Mouse (Mus musculus) limb, embryonic 12.5 days (tissue): ENCODE data around the gene Aspdh. TPM values are rescaled to one million over a fixed set of nuclear protein-coding genes. Genes with fewer than 3 reads are reported as not detected.

Experiments
- ATAC-seq: fragments of 200-750 bp; cut with Nextera tagmentation; 2 replicates; pipeline ENCODE4 v1.8.0; 2017; ENCODE audit warnings: low read depth, moderate TSS enrichment; ENCODE audit not compliant: insufficient number of reproducible peaks, insufficient read depth, low FRiP score, low TSS enrichment
- H3K27ac ChIP-seq: fragments of 300-500 bp; sonication (generic); 2 replicates; pipeline ENCODE4 v1.5.1; 2016; ENCODE audit warnings: mild to moderate bottlenecking, moderate library complexity
- H3K27me3 ChIP-seq: fragments of 300-500 bp; sonication (generic); 2 replicates; pipeline ENCODE4 v1.6.1; 2016; ENCODE audit warnings: mild to moderate bottlenecking, moderate library complexity
- H3K36me3 ChIP-seq: fragments of 300-500 bp; sonication (generic); 2 replicates; pipeline ENCODE4 v1.6.1; 2016; ENCODE audit warnings: mild to moderate bottlenecking, moderate library complexity
- H3K4me1 ChIP-seq: fragments of 300-500 bp; sonication (generic); replicated peaks from 2 replicates; pipeline ENCODE4 v1.6.1; 2016
- H3K4me2 ChIP-seq: fragments of 300-500 bp; sonication (generic); 2 replicates; pipeline ENCODE4 v1.6.1; 2016; ENCODE audit warnings: mild to moderate bottlenecking, moderate library complexity
- H3K4me3 ChIP-seq: fragments of 300-500 bp; sonication (generic); replicated peaks from 2 replicates; pipeline ENCODE4 v1.5.1; 2016; ENCODE audit warnings: mild to moderate bottlenecking
- H3K9ac ChIP-seq: fragments of 300-500 bp; sonication (generic); replicated peaks from 2 replicates; pipeline ENCODE4 v1.6.1; 2016; ENCODE audit warnings: mild to moderate bottlenecking, moderate library complexity
- H3K9me3 ChIP-seq: fragments of 300-500 bp; sonication (generic); 2 replicates; pipeline ENCODE4 v1.6.1; 2016; ENCODE audit warnings: mild to moderate bottlenecking, moderate library complexity
- WGBS: fragments of 180-500 bp; shearing (Covaris S2); methylation state at CpG from one replicate; pipeline ENCODE4 v1.1.7; 2016; 5-methylcytosine and 5-hydroxymethylcytosine counted together
- polyA plus RNA-seq: library from polyadenylated mRNA; unstranded; fragments of >200 nt; fragmentation: Nextera tagmentation; extraction: Ambion mirVana; gene quantifications from 2 replicates; pipeline ENCODE4 v1.2.1, GENCODE M21; 2016

Gene Aspdh
- polyA plus RNA-seq = 0.56 TPM in 1 of 2 replicates, not detected in the other

DNA sequence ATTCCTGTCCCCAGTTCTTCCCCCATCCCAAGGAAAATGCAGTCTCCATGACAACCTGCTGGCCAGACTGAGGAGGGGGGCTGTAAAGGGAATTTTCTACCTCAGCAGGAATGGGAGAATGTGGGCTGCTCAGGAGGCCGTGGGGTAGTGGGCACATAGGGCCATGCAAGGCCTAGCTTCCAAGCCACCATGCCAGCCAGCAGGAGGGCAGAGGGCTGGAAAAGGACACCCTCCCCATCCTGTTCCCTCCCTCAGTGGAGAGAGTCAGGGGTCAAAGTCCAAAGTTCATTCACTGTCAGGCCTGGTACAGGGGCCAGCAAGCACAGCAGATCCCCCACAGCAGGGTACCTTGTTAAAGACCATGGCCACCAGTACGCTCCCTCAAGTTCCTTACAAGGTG is at the start of gene Aspdh:
Gene Aspdh (plus strand): TSS at position 281 of the 400 bp plus-strand sequence.
- whole genome bisulfite sequencing = 53% methylated on average over 2 of the region's 2 CpGs
- peaks cover 55% of the 10 kb centered on the region for H3K27me3 ChIP-seq
- no peak for ATAC-seq
- no peak within 1 kb of the TSS for H3K4me3 ChIP-seq
- no peaks in the 10 kb centered on the region for H3K9me3 ChIP-seq
- H3K4me2 ChIP-seq = no peak within 1 kb of the TSS
- no peak within 1 kb of the TSS; the same call in 1 of the 2 replicates for H3K9ac ChIP-seq
- H3K4me1 ChIP-seq = peaks cover 26% of the 10 kb centered on the region
- no peak within 1 kb of the TSS for H3K27ac ChIP-seq
- no peaks in the 10 kb centered on the region for H3K36me3 ChIP-seq

DNA sequence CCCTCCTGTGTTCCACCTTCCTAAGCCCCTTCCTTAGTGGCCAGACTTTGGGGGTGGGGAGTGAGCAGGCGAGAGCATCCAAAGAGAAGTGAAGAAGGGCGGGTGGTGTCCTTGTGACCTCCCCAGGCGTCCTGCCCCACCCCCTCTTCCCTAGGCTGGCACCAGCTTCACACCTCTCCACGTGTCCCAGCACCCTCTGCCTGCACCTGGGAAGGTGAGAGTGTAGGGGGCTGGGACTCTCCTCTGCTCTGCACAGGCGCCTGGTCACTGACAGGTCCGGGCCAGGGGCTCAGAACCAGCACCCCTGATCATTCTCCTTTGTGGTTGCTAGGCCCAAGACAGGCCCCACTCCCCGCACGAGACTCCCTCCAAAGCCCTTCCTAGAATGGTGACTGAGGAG is 37.5 kb upstream of the Aspdh start:
- H3K27ac ChIP-seq = no peak overlapping the region
- peak overlapping the region; percentile 82 for H3K4me2 ChIP-seq
- H3K9me3 ChIP-seq = no peaks in the 10 kb centered on the region
- peaks cover 24% of the 10 kb centered on the region for H3K4me1 ChIP-seq
- H3K36me3 ChIP-seq = no peaks in the 10 kb centered on the region
- no peak for ATAC-seq
- H3K27me3 ChIP-seq = peaks cover 74% of the 10 kb centered on the region
- H3K4me3 ChIP-seq = peak overlapping the region; percentile 65
- H3K9ac ChIP-seq = peak overlapping the region; percentile 59; the same call in 1 of the 2 replicates
- 13% methylated on average over 7 of the region's 8 CpGs for WGBS

DNA sequence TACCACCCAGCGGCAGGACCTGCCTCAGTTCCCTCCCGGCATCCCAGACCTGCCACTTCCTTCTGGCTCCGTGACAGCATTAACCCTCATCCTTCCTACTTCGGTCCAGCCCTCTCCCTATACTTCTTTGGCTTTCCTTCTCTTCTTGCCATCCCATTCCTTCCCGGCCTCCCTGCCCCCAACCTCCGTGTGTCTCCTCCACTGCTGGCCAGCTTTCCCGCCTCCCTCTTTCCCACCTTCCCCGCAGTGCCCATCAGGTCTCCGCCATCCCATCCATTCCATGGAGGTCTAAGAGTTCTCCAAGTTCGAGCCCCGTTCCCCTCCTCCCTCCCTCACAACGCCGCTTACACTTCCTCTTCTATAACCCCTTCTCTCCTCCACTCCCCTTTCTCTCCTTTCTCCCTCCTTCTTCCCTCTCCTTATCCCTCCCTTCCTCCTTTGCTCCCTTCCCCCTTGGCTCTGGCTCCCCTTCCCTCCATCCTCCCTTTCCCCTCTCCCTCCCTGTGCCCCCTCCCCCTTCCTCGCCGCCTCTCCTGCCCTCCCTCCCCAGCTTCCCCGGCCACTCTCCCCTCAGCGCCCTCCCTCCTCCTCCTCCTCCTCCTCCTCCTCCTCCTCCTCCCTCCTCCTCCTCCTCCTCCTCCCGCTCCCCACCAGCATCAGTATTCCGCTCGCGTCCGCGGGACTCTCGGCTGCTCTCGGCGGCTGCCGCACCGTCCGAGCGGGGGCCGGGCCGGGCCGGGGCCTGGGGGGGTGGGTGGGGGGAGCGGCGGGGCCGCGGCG is 36.8 kb upstream of the Aspdh start:
- Histone ChIP-seq H3K27ac (no peak overlapping the region), H3K9me3 (no peaks in the 10 kb centered on the region), H3K4me2 (peak overlapping the region; percentile 82), H3K36me3 (no peaks in the 10 kb centered on the region), H3K9ac (peak overlapping the region; percentile 59), H3K27me3 (peaks cover 78% of the 10 kb centered on the region), H3K4me3 (peak overlapping the region; percentile 65), H3K4me1 (peaks cover 24% of the 10 kb centered on the region)
- WGBS = 2% methylated on average over 17 of the region's 38 CpGs
- ATAC-seq = 0 out of 2 replicates have a peak, but pooled peaks have one; percentile 9

DNA sequence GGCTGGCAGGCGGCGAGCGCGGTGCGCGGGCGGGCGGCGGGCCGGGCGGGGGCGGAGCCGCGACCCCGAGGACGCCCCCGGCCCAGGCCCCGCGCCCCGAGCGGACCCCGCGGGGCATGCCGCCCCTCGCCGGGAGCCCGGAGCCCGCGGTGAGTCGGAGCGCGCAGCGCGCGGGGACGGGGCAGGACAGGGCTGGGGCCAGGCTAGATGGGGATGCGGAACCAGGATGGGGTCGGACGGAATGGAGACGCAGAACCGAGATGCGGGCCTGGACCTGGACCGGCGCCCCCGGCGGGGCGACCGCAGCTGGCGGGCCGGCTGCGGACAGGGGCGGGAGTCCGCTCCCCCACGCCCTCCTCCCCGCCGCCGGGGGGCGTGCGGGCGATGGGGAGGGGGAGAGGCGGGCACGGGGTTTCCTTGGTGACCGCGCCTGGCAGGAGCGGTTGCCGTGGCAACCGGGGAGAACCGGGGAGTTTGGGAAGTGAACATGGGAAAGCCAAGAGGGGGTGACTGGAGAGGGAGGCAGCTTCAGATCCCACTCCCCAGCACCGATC is 36.1 kb upstream of the Aspdh start, which contains the start of gene Lrrc4b:
Gene Lrrc4b (plus strand): TSS at position 51 of the 554 bp plus-strand sequence.
- Histone ChIP-seq H3K9me3 (no peaks in the 10 kb centered on the region), H3K36me3 (no peaks in the 10 kb centered on the region), H3K9ac (peak within 1 kb of the TSS; percentile 59), H3K4me1 (peaks cover 24% of the 10 kb centered on the region), H3K27me3 (peaks cover 84% of the 10 kb centered on the region), H3K4me2 (peak within 1 kb of the TSS; percentile 82), H3K27ac (peak within 1 kb of the TSS; percentile 23; the same call in 1 of the 2 replicates), H3K4me3 (peak within 1 kb of the TSS; percentile 65)
- peak; percentile 49; the same call in 1 of the 2 replicates for ATAC-seq
- under 1% methylated on average over 23 of the region's 69 CpGs for WGBS

DNA sequence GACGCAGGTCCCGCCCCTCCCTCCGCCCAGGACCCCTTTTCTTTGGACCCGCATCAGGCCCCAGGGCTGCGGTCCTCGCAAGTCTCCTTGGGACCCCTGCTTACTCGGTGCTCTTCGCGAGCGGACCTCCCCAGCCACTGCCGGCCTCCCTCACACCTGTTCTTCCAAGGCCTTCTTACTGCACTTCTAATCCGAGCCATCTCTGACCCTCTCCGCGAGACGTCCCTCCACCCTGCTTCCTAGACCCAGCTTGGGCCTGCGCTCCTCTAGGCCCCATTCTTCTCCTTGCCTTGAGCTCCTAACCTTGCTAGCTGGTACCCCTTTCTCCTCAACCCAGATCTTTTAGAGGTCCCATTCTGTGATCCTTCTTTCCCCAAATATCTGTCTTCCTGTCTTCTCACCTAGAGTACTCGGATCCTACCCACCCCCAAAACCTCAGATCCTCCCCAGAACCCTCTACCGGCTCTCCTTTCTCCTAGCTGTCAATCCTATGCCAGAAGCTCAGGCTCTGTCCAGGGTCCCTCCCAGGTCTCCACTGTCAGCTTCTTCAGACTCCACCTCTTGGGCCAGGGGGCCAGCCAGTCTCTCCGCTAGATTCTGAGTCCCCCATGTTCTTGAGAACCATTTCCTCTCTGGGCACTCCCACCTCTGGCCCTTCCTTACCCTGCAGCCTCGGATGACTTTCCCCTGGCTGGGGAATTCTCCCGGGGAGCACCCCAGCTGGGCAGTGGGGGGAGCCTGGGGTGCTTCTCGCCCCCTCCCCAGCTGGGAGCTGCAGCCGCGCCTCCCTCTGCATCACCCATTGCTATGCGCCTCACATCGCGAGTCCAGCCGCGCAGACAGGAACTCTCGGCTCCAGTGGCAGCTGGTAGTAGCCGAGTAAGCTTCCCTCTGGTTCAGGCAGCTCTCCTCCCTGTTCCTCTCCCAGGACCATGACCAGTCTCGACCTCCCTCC is 35.4 kb upstream of the Aspdh start:
- Histone ChIP-seq H3K36me3 (no peaks in the 10 kb centered on the region), H3K4me2 (peak overlapping the region; percentile 82), H3K27me3 (peaks cover 90% of the 10 kb centered on the region), H3K9me3 (no peaks in the 10 kb centered on the region), H3K4me1 (peaks cover 24% of the 10 kb centered on the region), H3K4me3 (peak overlapping the region; percentile 65), H3K27ac (no peak overlapping the region), H3K9ac (peak overlapping the region; percentile 59)
- 3% methylated on average over 29 of the region's 32 CpGs for WGBS
- ATAC-seq = no peak; the same call in 1 of the 2 replicates

DNA sequence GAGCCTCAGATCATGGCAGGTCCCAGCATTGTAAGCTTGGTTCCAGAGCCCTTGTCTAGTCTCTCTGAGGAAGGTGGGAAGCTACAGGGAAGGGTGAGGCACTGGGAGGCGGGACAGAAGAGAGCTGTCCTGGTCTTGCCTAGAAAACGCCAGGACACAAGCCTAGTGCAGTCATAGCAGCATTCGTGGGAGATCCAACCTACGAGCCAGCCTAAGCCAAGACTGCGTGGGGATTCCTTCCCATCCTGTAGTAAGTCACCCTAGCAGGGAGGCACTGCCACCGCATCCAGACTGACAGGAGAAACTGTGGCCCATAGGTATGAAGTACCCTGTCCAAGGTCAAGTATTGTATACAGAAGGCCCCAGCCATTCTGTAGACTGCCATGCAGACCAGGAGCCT is 32.6 kb upstream of the Aspdh start:
- Histone ChIP-seq H3K9me3 (no peaks in the 10 kb centered on the region), H3K4me2 (no peak overlapping the region), H3K4me1 (peaks cover 22% of the 10 kb centered on the region), H3K36me3 (no peaks in the 10 kb centered on the region), H3K9ac (no peak overlapping the region), H3K27ac (no peak overlapping the region), H3K4me3 (no peak overlapping the region), H3K27me3 (peaks cover 90% of the 10 kb centered on the region)
- whole genome bisulfite sequencing = 72% methylated on average over 6 of the region's 6 CpGs
- no peak for ATAC-seq

DNA sequence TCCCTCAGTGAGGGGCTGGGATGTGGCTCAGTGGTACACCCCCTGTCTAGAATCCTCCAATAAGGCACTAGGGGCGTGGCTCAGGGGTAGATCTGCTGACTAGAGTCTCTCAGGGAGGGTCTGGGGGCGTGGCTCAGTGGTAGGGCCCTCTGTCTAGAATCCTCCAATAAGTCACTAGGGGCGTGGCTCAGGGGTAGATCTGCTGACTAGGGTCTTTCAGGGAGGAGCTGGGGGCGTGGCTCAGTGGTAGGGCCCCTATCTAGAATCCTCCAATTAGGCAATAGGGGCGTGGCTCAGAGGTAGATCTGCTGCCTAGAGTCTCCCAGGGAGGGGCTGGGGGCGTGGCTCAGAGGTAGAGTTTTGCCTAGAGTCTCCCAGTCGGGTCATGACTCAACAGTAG is 31.8 kb upstream of the Aspdh start:
- WGBS = 2% methylated on average over 7 of the region's 7 CpGs
- Histone ChIP-seq H3K4me2 (no peak overlapping the region), H3K27ac (no peak overlapping the region), H3K9me3 (no peaks in the 10 kb centered on the region), H3K4me3 (no peak overlapping the region), H3K9ac (no peak overlapping the region), H3K36me3 (no peaks in the 10 kb centered on the region), H3K4me1 (peaks cover 14% of the 10 kb centered on the region), H3K27me3 (peaks cover 90% of the 10 kb centered on the region)
- ATAC-seq = no peak

DNA sequence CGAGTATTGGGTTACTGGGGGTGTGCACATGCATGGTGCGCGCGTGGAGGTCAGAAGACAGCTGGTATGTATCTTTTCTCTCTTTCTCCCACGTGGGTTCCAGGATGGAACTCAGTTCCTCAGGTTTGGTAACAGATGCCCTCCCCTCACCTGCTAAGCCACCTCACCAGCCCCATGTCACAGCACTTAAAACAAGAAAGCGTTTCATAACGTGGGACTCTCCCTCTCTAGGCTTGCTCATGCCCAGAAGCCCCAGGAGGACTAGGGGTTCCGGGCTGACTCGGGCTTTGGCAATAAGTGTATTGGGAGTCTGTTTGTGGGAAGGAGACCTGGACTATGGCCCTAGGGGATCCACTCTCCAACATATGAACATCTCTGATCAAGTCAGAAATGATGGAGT is 31.1 kb upstream of the Aspdh start:
- no peak overlapping the region for H3K4me2 ChIP-seq
- peaks cover 92% of the 10 kb centered on the region for H3K27me3 ChIP-seq
- peaks cover 13% of the 10 kb centered on the region for H3K4me1 ChIP-seq
- no peak overlapping the region for H3K9ac ChIP-seq
- H3K36me3 ChIP-seq = no peaks in the 10 kb centered on the region
- no peak overlapping the region for H3K27ac ChIP-seq
- ATAC-seq = no peak
- no peak overlapping the region for H3K4me3 ChIP-seq
- H3K9me3 ChIP-seq = no peaks in the 10 kb centered on the region
- 63% methylated on average over 9 of the region's 9 CpGs for WGBS

DNA sequence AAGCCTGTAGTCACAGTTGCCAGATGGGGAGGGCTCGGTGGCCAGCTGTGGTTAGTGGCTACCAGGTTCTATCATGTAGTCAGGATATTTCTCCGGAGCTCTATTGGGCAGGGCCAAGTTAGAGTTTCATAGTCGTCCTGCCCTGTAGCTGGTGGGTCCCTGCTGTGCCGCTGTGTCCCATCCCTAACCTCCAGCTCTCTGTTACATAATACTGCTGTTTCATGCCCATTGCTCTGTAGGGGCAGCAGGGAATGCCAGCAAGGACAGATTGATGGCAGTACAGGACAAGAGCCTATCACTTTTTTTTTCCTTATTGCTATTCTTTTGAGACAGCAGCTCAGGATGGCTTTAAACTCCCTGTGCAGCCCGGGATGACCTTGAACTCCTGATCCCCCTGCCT is 29.4 kb upstream of the Aspdh start:
- no peaks in the 10 kb centered on the region for H3K4me1 ChIP-seq
- no peak overlapping the region for H3K4me2 ChIP-seq
- H3K27ac ChIP-seq = no peak overlapping the region
- no peak overlapping the region for H3K9ac ChIP-seq
- WGBS = 63% methylated on average over 5 of the region's 5 CpGs
- no peak overlapping the region for H3K4me3 ChIP-seq
- H3K27me3 ChIP-seq = peaks cover 92% of the 10 kb centered on the region
- ATAC-seq = no peak
- H3K36me3 ChIP-seq = no peaks in the 10 kb centered on the region
- no peaks in the 10 kb centered on the region for H3K9me3 ChIP-seq

DNA sequence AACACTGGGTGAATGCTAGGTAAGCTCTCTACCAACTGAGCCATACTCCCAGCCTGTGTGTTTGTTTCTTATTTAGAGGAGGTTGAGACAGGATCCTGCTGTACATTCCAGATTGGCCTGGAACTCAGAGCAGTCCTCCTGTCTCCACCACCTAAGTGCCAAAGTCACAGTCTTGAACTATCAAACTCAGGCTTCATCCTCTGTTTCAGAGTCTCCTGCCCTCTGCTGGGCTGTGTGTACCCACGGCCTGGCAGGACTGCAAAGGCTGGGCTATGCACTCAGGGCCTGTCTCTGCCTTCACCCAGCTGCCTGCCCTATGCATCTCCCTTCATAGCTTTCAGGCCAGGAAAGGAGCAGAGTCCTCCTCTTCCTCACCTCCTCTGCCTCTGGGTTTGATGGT is 28.9 kb upstream of the Aspdh start:
- Histone ChIP-seq H3K27ac (no peak overlapping the region), H3K36me3 (no peaks in the 10 kb centered on the region), H3K4me1 (no peaks in the 10 kb centered on the region), H3K27me3 (peaks cover 92% of the 10 kb centered on the region), H3K4me2 (no peak overlapping the region), H3K9ac (no peak overlapping the region), H3K4me3 (no peak overlapping the region), H3K9me3 (no peaks in the 10 kb centered on the region)
- ATAC-seq = no peak
- WGBS = 19% methylated on average over 1 of the region's 1 CpGs

DNA sequence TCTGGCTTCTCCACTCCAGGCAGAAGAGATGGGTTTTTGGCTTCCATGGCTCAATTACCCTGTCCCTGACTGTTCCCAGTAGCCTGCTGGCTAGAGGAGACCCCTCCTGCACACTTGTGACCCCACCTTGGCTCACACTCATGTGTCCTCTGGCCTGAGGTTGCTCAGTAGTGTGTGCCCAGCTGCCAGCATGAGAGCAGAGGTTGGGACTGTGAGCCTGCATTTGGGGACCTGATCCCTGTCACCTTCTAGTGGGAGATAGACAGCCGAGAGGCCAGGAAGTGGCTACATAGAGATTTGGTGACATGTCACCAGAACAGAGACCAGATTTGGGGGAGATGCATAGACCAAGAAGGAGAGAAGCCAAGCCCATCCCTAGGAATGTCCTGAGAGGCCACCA is 28.0 kb upstream of the Aspdh start:
- peaks cover 8% of the 10 kb centered on the region for H3K4me1 ChIP-seq
- no peak overlapping the region for H3K4me3 ChIP-seq
- H3K9me3 ChIP-seq = no peaks in the 10 kb centered on the region
- 85% methylated on average over 1 of the region's 1 CpGs for WGBS
- H3K27me3 ChIP-seq = peaks cover 92% of the 10 kb centered on the region
- H3K36me3 ChIP-seq = no peaks in the 10 kb centered on the region
- H3K9ac ChIP-seq = no peak overlapping the region
- H3K4me2 ChIP-seq = no peak overlapping the region
- no peak overlapping the region for H3K27ac ChIP-seq
- ATAC-seq = no peak
